Mouse (Mus musculus) liver, postnatal 0 days (tissue): ENCODE measurements around the gene Krt20. TPM values are rescaled to one million over a fixed set of nuclear protein-coding genes. Genes with fewer than 3 reads are reported as not detected.

ENCODE experiments used
- ATAC-seq: fragments of 200-750 bp; cut with Nextera tagmentation; 2 replicates; pipeline ENCODE4 v1.8.0; 2017; ENCODE audit warnings: mild to moderate bottlenecking, moderate library complexity
- DNase-seq: peaks from one replicate; pipeline ENCODE4 v3.0.0-alpha.2; 2016
- H3K27ac ChIP-seq: fragments of 300-500 bp; sonication (generic); 2 replicates; pipeline ENCODE4 v1.5.1; 2014; ENCODE audit warnings: antibody characterized with exemption, moderate library complexity, mild to moderate bottlenecking, low read depth
- H3K27me3 ChIP-seq: fragments of 300-500 bp; sonication (generic); 2 replicates; pipeline ENCODE4 v1.6.1; 2014; ENCODE audit warnings: low read length, control low read depth, mixed read lengths; ENCODE audit not compliant: insufficient read depth
- H3K36me3 ChIP-seq: fragments of 300-500 bp; sonication (generic); replicated peaks from 2 replicates; pipeline ENCODE4 v1.6.1; 2014; ENCODE audit warnings: mild to moderate bottlenecking, control low read depth, low read length, moderate library complexity, mixed read lengths; ENCODE audit not compliant: insufficient read depth
- H3K4me1 ChIP-seq: fragments of 300-500 bp; sonication (generic); 2 replicates; pipeline ENCODE4 v1.6.1; 2014; ENCODE audit warnings: antibody characterized with exemption, mild to moderate bottlenecking, control low read depth; ENCODE audit not compliant: insufficient read depth
- H3K4me2 ChIP-seq: fragments of 300-500 bp; sonication (generic); 2 replicates; pipeline ENCODE4 v1.6.1; 2014; ENCODE audit warnings: low read depth, mild to moderate bottlenecking, low read length, moderate library complexity, mixed read lengths
- H3K4me3 ChIP-seq: fragments of 300-500 bp; sonication (generic); 2 replicates; pipeline ENCODE4 v1.5.1; 2014; ENCODE audit warnings: low read depth, low read length
- H3K9ac ChIP-seq: fragments of 300-500 bp; sonication (generic); replicated peaks from 2 replicates; pipeline ENCODE4 v1.6.1; 2014; ENCODE audit warnings: mild to moderate bottlenecking, moderate library complexity
- H3K9me3 ChIP-seq: fragments of 300-500 bp; sonication (generic); 2 replicates; pipeline ENCODE4 v1.6.1; 2016; ENCODE audit warnings: mild to moderate bottlenecking, control low read depth, low read length, mixed read lengths
- CTCF ChIP-seq: sonication (generic); IDR thresholded peaks from 2 replicates; pipeline ENCODE4 v1.5.1; 2016; ENCODE audit warnings: antibody characterized with exemption, low read depth
- EP300 ChIP-seq: IDR thresholded peaks from 2 replicates; pipeline ENCODE4 v1.6.1; 2016; ENCODE audit warnings: antibody characterized with exemption, low read depth, mild to moderate bottlenecking
- WGBS: fragments of 180-500 bp; shearing (Covaris S2); extraction: QIAGEN DNeasy Blood & Tissue Kit; methylation state at CpG from one replicate; pipeline ENCODE4 v1.1.7; 2014; ENCODE audit not compliant: insufficient replicate concordance; 5-methylcytosine and 5-hydroxymethylcytosine counted together
- polyA plus RNA-seq: library from polyadenylated mRNA; unstranded; fragments of >200 nt; fragmentation: Nextera tagmentation; extraction: Ambion mirVana; gene quantifications from 2 replicates; pipeline ENCODE4 v1.2.1, GENCODE M21; 2015

The Krt20 gene
- polyA plus RNA-seq, 1 experiment from 2014 or later, result 13.3 TPM

DNA sequence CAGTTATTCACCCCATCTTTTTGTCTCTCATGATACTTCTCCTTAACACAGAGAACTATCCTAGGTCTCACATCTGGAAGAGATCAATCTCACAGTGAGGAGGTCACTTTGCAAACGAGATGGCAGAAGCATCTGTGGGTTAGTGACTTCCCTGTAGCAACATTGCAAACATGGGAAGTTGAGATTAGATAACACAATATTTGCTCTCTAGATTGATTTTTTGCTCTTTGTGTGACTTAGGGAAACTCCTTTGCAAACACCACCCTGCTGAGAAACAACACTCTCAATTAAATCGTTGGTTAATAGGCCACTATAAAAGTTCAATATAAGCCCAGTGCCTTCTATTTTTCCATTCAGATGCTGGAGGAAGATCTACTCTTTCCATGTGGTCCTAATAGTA is 10.8 kb upstream of the Krt20 start:
- WGBS, result 27% methylated on average over 2 of the region's 2 CpGs
- ATAC-seq (peak; percentile 50; the same call in 1 of the 2 replicates), DNase-seq (no peak)
- Histone ChIP-seq H3K9ac (no peak overlapping the region), H3K9me3 (no peaks in the 10 kb centered on the region), H3K36me3 (no peaks in the 10 kb centered on the region), H3K27ac (no peak overlapping the region), H3K4me3 (no peak overlapping the region), H3K4me1 (peaks cover 4% of the 10 kb centered on the region; the same call in 1 of the 2 replicates), H3K4me2 (no peak overlapping the region), H3K27me3 (no peaks in the 10 kb centered on the region)
- TF ChIP-seq CTCF (no peak), EP300 (0 out of 2 replicates have a peak, but pooled peaks have one; percentile 18)

DNA sequence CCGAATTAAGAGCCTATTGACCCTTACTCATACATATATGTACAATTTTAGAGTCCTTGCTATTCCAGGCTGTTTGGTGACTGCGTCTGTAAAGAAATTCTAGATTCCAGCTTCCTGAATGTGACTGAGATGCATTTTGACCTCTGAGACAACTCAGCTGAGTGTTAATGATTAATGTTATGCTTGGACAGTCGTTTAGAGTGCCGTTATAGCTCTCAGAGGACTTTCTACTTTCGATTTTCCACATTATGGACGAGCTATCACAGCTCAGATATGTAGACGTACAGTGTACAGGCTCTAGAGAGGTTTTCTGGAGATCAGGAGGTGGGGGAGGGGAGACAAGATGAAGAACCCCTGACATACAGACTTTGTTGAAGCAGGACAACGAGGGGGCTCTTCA is 3.3 kb upstream of the Krt20 start:
- no peak overlapping the region for H3K9ac ChIP-seq
- TF ChIP-seq EP300 (no peak), CTCF (no peak)
- 40% methylated on average over 8 of the region's 8 CpGs for WGBS
- H3K27ac ChIP-seq, result peak overlapping the region; percentile 44
- no peaks in the 10 kb centered on the region for H3K27me3 ChIP-seq
- H3K4me1 ChIP-seq, result peaks cover 3% of the 10 kb centered on the region; the same call in 1 of the 2 replicates
- ATAC-seq (no peak; the same call in 1 of the 2 replicates), DNase-seq (no peak)
- H3K4me3 ChIP-seq, result no peak overlapping the region
- peak overlapping the region; percentile 24 for H3K4me2 ChIP-seq
- no peaks in the 10 kb centered on the region for H3K9me3 ChIP-seq
- no peaks in the 10 kb centered on the region for H3K36me3 ChIP-seq

DNA sequence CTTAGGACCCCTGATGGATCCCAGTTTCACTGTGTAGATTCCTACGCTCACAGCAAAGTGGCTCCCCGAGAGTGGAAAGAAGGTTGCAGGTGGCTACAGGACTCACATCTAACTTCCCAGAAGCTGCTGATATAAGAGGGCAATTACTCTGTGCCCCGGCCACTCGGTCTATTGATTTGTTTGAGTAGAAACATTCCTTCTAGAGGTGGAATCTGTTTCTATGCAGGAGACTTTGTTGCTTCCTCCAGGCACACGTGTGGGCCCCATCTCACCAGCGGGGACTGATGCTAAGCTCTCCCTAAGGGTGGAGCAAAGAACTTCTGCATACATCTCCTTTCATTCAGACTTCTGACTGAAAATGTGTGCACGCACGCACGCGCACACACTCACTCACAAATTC is 1.5 kb upstream of the Krt20 start:
- Histone ChIP-seq H3K27me3 (no peaks in the 10 kb centered on the region), H3K4me1 (peaks cover 3% of the 10 kb centered on the region; the same call in 1 of the 2 replicates), H3K4me2 (no peak overlapping the region), H3K9me3 (no peaks in the 10 kb centered on the region), H3K27ac (no peak overlapping the region), H3K9ac (no peak overlapping the region), H3K4me3 (no peak overlapping the region), H3K36me3 (no peaks in the 10 kb centered on the region)
- DNase-seq (no peak), ATAC-seq (no peak)
- WGBS, result 56% methylated on average over 10 of the region's 10 CpGs
- no peak for TF ChIP-seq CTCF
- TF ChIP-seq EP300, result no peak

DNA sequence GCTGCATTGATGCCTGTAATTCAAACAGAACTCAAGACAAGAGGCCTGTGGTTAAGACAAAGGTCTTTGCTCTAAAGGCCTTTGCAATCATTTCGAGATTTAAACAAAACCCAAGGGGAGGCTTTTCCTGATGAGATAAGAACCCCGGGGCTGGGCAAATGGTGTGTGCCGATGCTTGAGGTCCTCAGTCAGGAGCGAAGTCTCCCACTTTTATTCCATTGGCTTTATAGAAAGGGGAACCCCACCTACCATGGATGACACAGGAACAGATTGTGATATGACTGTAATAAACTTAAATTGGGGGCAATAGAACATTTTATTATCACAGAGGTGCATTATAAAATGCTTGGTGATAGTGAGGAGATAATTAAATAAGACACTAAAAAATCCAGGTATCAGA is 1.3 kb downstream of the Krt20 start:
- Histone ChIP-seq H3K27me3 (no peaks in the 10 kb centered on the region), H3K36me3 (no peaks in the 10 kb centered on the region), H3K4me2 (peak overlapping the region; percentile 38), H3K4me3 (no peak overlapping the region), H3K4me1 (peaks cover 3% of the 10 kb centered on the region; the same call in 1 of the 2 replicates), H3K27ac (no peak overlapping the region), H3K9me3 (no peaks in the 10 kb centered on the region), H3K9ac (no peak overlapping the region)
- ATAC-seq (no peak), DNase-seq (no peak)
- TF ChIP-seq CTCF, result no peak
- TF ChIP-seq EP300, result no peak
- WGBS, result 52% methylated on average over 4 of the region's 4 CpGs

DNA sequence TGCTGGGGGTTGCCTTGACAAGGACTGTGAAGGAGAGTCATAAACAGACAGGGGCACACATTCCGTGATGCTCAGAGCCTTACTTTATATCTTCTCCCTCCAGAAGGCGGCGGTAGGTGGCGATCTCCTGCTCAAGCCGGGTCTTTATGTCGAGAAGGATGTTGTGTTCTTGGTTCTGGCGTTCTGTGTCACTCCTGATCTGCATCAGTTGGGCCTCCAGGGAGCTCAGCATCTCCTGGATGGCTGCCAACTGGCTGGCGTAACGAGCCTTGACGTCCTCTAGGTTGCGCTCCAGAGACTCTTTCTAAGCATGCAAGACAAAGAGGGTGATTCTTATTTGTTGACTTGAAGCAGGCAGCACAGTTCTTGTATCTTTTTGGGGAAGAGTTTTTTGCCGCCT is 7.3 kb downstream of the Krt20 start:
- no peak overlapping the region for H3K4me2 ChIP-seq
- H3K9me3 ChIP-seq, result no peaks in the 10 kb centered on the region
- TF ChIP-seq CTCF (peak; percentile 30), EP300 (no peak)
- H3K4me1 ChIP-seq, result no peaks in the 10 kb centered on the region
- H3K4me3 ChIP-seq, result no peak overlapping the region
- ATAC-seq (no peak), DNase-seq (peak; percentile 38)
- H3K27ac ChIP-seq, result no peak overlapping the region
- WGBS, result 55% methylated on average over 12 of the region's 12 CpGs
- H3K36me3 ChIP-seq, result no peaks in the 10 kb centered on the region
- no peaks in the 10 kb centered on the region for H3K27me3 ChIP-seq
- no peak overlapping the region for H3K9ac ChIP-seq

DNA sequence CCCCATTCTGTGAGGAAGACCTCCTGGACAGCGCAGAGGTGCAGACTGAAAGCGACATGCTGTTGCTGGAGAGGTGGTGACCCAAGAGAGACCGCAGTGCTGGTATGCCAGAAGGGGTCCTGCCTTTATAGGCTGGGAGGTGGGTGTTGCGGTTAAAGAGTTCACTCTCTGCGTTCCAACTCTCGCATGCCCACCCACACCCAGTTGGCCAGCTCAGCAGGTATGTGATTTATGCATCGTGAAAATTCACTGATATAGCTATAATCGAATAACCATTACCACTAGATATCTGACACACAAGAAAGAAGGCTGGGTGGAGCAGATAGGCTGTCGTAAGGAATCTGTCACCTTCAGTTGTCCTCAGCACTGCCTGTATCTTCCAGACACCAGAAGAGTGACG is 15.8 kb downstream of the Krt20 start, which contains the start of gene Krt12:
Gene Krt12, minus strand, starts transcription at position 101 of the 400 bp plus-strand sequence.
- no peaks in the 10 kb centered on the region for H3K9me3 ChIP-seq
- TF ChIP-seq EP300, result no peak
- no peak for TF ChIP-seq CTCF
- H3K36me3 ChIP-seq, result no peaks in the 10 kb centered on the region
- ATAC-seq (no peak), DNase-seq (no peak)
- no peaks in the 10 kb centered on the region for H3K27me3 ChIP-seq
- WGBS, result 81% methylated on average over 10 of the region's 10 CpGs
- H3K4me3 ChIP-seq, result no peak within 1 kb of the TSS
- no peak within 1 kb of the TSS for H3K4me2 ChIP-seq
- H3K27ac ChIP-seq, result no peak within 1 kb of the TSS
- no peaks in the 10 kb centered on the region for H3K4me1 ChIP-seq
- H3K9ac ChIP-seq, result no peak within 1 kb of the TSS

DNA sequence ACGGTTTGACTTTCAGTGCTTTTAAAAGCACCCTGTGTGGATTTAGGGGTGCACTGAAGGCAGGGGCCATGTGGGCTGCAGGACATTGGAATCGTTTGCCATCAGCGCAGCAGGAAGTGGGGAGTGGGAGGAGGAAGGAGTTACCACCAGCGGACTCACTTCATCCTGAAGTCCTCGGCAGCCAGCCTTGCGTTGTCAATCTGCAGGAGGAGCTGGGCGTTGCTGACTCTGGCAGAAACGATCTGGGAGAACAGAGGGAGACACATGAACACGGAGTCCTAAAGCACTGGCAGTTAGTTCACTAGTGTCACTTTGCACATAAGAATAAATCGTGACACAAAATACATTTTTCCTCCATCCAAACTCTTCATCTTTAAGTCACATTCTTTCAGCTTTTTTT is 17.4 kb downstream of the Krt20 start:
- DNase-seq, result no peak
- ATAC-seq, result no peak
- H3K4me2 ChIP-seq, result no peak overlapping the region
- no peak for TF ChIP-seq EP300
- 35% methylated on average over 10 of the region's 10 CpGs for WGBS
- H3K27ac ChIP-seq, result no peak overlapping the region
- no peaks in the 10 kb centered on the region for H3K27me3 ChIP-seq
- H3K4me1 ChIP-seq, result no peaks in the 10 kb centered on the region
- H3K9me3 ChIP-seq, result no peaks in the 10 kb centered on the region
- H3K9ac ChIP-seq, result no peak overlapping the region
- H3K4me3 ChIP-seq, result no peak overlapping the region
- no peaks in the 10 kb centered on the region for H3K36me3 ChIP-seq
